Mouse (Mus musculus) MEL (cell line): ENCODE measurements around the gene Ifi35.

ENCODE experiments used
- CTCF ChIP-seq, 3 experiments: IDR thresholded peaks in 2 of 3; conservative IDR thresholded peaks in 1 of 3; 2 replicates each; pipeline ENCODE4 v1.5.1; 2011 to 2012; ENCODE audit warnings: low read length in 3 of 3, low read depth in 2 of 3, mild to moderate bottlenecking in 2 of 3, improper control_type of control experiment in 1 of 3, inconsistent platforms in 1 of 3, mixed read lengths in 1 of 3, moderate library complexity in 1 of 3; ENCODE audit not compliant: control insufficient read depth in 1 of 3, insufficient read depth in 1 of 3, poor library complexity in 1 of 3, severe bottlenecking in 1 of 3
- EP300 ChIP-seq, 2 experiments: IDR thresholded peaks; 2 replicates each; pipeline ENCODE4 v1.6.1; 2011; ENCODE audit warnings: improper control_type of control experiment in 2 of 2, low read length in 2 of 2, low read depth in 1 of 2, mild to moderate bottlenecking in 1 of 2
- GATA1 ChIP-seq: IDR thresholded peaks from 2 replicates; pipeline ENCODE4 v1.6.1; 2011; ENCODE audit warnings: low read depth, low read length, improper control_type of control experiment
- MXI1 ChIP-seq: IDR thresholded peaks from 2 replicates; pipeline ENCODE4 v1.6.1; 2011; ENCODE audit warnings: mild to moderate bottlenecking, low read depth, low read length, improper control_type of control experiment
- POLR2A ChIP-seq, 2 experiments: IDR thresholded peaks; 2 replicates each; pipeline ENCODE4 v1.6.1; 2011 to 2012; ENCODE audit warnings: low read length in 2 of 2, mild to moderate bottlenecking in 2 of 2, control low read depth in 1 of 2, improper control_type of control experiment in 1 of 2, low read depth in 1 of 2, moderate library complexity in 1 of 2; ENCODE audit not compliant: control insufficient read depth in 1 of 2, insufficient read depth in 1 of 2, poor library complexity in 1 of 2
- SIN3A ChIP-seq: IDR thresholded peaks from 2 replicates; pipeline ENCODE4 v1.6.1; 2012; ENCODE audit warnings: low read length, improper control_type of control experiment, inconsistent platforms
- USF1 ChIP-seq: IDR thresholded peaks from 2 replicates; pipeline ENCODE4 v1.6.1; 2014; ENCODE audit warnings: low read depth, mild to moderate bottlenecking, inconsistent platforms, low read length, improper control_type of control experiment, moderate library complexity
- ZC3H11A ChIP-seq: IDR thresholded peaks from 2 replicates; pipeline ENCODE4 v1.6.1; 2012; ENCODE audit warnings: low read depth, mild to moderate bottlenecking, inconsistent platforms, low read length, improper control_type of control experiment
- ZMIZ1 ChIP-seq: IDR thresholded peaks from 2 replicates; pipeline ENCODE4 v1.6.1; 2012; ENCODE audit warnings: low read depth, mild to moderate bottlenecking, inconsistent platforms, low read length, improper control_type of control experiment, moderate library complexity

DNA sequence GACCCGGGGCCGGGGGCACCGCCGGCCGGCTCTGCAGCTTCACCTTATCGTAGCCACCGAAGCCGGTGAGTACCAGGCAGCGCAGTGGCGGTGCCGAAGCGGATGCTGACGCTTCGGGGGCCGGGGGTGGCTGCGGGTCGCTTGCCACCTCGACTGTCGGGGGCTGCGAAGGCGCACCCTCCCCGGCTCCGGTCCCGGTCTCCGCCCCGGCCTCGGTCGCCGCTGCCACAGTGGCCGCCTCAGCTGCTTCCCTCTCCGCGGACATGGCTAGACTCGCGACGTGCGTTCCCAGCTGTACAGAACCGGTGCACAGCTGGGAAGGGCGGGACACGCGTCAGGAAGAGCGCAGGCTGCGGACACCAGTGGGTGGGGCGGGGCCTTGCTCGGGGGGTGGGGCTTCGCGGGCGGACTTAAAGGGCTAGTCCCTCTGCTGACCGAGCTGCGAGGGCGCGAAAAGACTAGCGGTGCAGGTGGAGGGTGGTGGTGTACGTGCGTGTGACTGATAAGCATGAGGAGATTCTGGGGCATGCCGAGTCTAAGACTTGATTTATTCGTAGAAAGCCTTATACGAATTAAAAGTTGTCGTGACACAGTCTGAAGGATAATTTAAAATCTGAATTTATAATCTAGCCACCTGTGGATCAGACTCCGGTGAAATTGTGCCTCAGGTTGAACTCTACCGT lies 17.8 kb downstream of the Ifi35 start, which contains the start of gene Vat1:
- no peak for TF ChIP-seq ZC3H11A
- TF ChIP-seq ZMIZ1 = no peak
- TF ChIP-seq USF1 = no peak
- peak; percentile 34 to 38; a peak in 1 of 4 replicates for TF ChIP-seq POLR2A (IDR thresholded peaks at IDR 0.05; ENCODE audit: control insufficient read depth in 1 of 2, insufficient read depth in 1 of 2, low read depth in 1 of 2, low read length in 2 of 2, poor library complexity in 1 of 2)
- TF ChIP-seq CTCF (IDR thresholded peaks at IDR 0.05 in 2 of 3, conservative IDR thresholded peaks at IDR 0.05 in 1 of 3; ENCODE audit: control insufficient read depth in 1 of 3, insufficient read depth in 1 of 3, low read depth in 2 of 3, low read length in 3 of 3, poor library complexity in 1 of 3, severe bottlenecking in 1 of 3) = no peak; a peak in 1 of 6 replicates
- TF ChIP-seq EP300 (IDR thresholded peaks at IDR 0.05; ENCODE audit: low read depth in 1 of 2, low read length in 2 of 2) = peak in 1 of 2 experiments; percentile 13; a peak in 1 of 4 replicates
- peak; percentile 79; the same call in 1 of the 2 replicates for TF ChIP-seq SIN3A
- peak; percentile 22; the same call in 1 of the 2 replicates for TF ChIP-seq GATA1
- peak; percentile 81 for TF ChIP-seq MXI1
